Mouse (Mus musculus): ENCODE results near the gene Rnaset2a. TPM values are rescaled to one million over a fixed set of nuclear protein-coding genes. Genes with fewer than 3 reads are reported as not detected.
"Not testable (repeated sequence)": the region's sequence is repeated elsewhere in the genome, so short reads cannot be mapped to it uniquely, and the experiment has no call there.

Rnaset2a gene
- polyA plus RNA-seq, 1 experiment from 2014 or later: 33.3 TPM

DNA sequence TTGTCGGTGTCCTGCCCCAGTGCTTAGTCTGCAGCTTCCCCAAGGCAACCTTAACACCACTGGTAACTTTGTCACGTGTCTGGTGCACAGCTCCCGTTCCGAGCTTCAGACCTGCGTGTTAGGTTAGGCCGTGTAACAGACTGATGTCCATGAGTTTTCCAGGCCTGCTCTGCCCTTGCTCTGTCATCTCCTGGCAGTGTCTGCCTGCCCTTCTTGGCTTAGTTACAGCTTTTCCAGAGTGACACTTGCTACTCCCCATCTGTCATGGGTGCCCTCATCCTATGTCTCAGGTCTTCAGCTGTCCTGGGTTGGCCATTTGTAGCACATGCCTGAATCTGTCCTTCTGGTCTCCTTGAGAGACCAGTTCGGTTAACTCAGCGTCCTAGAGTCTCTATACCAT lies 19.5 kb upstream of the Rnaset2a start:
- not testable (repeated sequence) for ATAC-seq (ENCODE audit: insufficient read depth, low FRiP score); H3K4me3 ChIP-seq (replicated peaks; ENCODE audit: low read length); H3K27me3 ChIP-seq (ENCODE audit: control insufficient read depth, insufficient read depth, low read length); H3K9me3 ChIP-seq (replicated peaks; ENCODE audit: control insufficient read depth, low read length); H3K27ac ChIP-seq (ENCODE audit: low read length); H3K4me2 ChIP-seq (ENCODE audit: low read depth, low read length); H3K36me3 ChIP-seq (ENCODE audit: control insufficient read depth, insufficient read depth, low read length); H3K9ac ChIP-seq (ENCODE audit: low read length); H3K4me1 ChIP-seq (ENCODE audit: control insufficient read depth, insufficient read depth, low read length)
- 90% methylated on average over 6 of the region's 8 CpGs for WGBS

DNA sequence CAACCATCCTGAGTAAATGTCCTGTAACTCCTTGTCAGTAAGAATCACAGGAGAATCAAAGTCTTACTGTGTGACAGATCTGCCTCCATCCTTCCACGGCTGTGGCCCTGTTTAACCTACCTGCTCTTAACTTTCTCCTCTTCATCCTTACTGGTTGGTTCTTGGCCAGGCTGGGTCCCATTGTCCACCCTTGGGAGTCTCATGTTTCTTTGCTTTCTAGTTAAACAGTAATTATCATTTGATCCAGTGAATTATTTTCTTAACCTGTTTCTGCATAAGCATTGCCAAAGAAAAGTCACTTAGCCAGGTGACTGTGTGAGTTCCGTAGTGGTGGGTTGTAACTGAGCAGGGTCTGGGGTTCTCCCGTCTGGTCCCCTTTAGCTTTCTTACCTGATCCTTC lies 18.6 kb upstream of the Rnaset2a start:
- WGBS: 17% methylated on average over 2 of the region's 3 CpGs

GRCm38 (mm10) chr17:8165977-8166376 lies 18.1 kb upstream of the Rnaset2a start:
- not testable (repeated sequence) for ATAC-seq (ENCODE audit: insufficient read depth, low FRiP score)
- peak overlapping the region; percentile 64 for H3K9ac ChIP-seq (ENCODE audit: low read length)

More for the DNA sequence above, 18.6 kb upstream of the Rnaset2a start:
- not testable (repeated sequence) for H3K36me3 ChIP-seq (ENCODE audit: control insufficient read depth, insufficient read depth, low read length); H3K4me1 ChIP-seq (ENCODE audit: control insufficient read depth, insufficient read depth, low read length); H3K9ac ChIP-seq (ENCODE audit: low read length); ATAC-seq (ENCODE audit: insufficient read depth, low FRiP score); H3K27me3 ChIP-seq (ENCODE audit: control insufficient read depth, insufficient read depth, low read length); H3K9me3 ChIP-seq (replicated peaks; ENCODE audit: control insufficient read depth, low read length); H3K27ac ChIP-seq (ENCODE audit: low read length)
- H3K4me3 ChIP-seq (replicated peaks; ENCODE audit: low read length): peak overlapping the region; percentile 52
- peak overlapping the region; percentile 44 for H3K4me2 ChIP-seq (ENCODE audit: low read depth, low read length)

GRCm38 (mm10) chr17:8165608-8165945 lies 17.7 kb upstream of the Rnaset2a start:
- H3K4me1 ChIP-seq (ENCODE audit: control insufficient read depth, insufficient read depth, low read length); H3K9me3 ChIP-seq (replicated peaks; ENCODE audit: control insufficient read depth, low read length); H3K27me3 ChIP-seq (ENCODE audit: control insufficient read depth, insufficient read depth, low read length); ATAC-seq (ENCODE audit: insufficient read depth, low FRiP score); H3K36me3 ChIP-seq (ENCODE audit: control insufficient read depth, insufficient read depth, low read length); H3K27ac ChIP-seq (ENCODE audit: low read length): not testable (repeated sequence)
- H3K9ac ChIP-seq (ENCODE audit: low read length): peak overlapping the region; percentile 64
- peak overlapping the region; percentile 52 for H3K4me3 ChIP-seq (replicated peaks; ENCODE audit: low read length)
- WGBS: 0% methylated on average over 35 of the region's 42 CpGs
- peak overlapping the region; percentile 44; the same call in 1 of the 2 replicates for H3K4me2 ChIP-seq (ENCODE audit: low read depth, low read length)

More at GRCm38 (mm10) chr17:8165977-8166376, 18.1 kb upstream of the Rnaset2a start:
- Histone ChIP-seq H3K4me3 (replicated peaks; ENCODE audit: low read length) (peak overlapping the region; percentile 52), H3K4me2 (ENCODE audit: low read depth, low read length) (peak overlapping the region; percentile 44)
- 0% methylated on average over 11 of the region's 11 CpGs for WGBS
- not testable (repeated sequence) for H3K4me1 ChIP-seq (ENCODE audit: control insufficient read depth, insufficient read depth, low read length); H3K36me3 ChIP-seq (ENCODE audit: control insufficient read depth, insufficient read depth, low read length); H3K27me3 ChIP-seq (ENCODE audit: control insufficient read depth, insufficient read depth, low read length); H3K9me3 ChIP-seq (replicated peaks; ENCODE audit: control insufficient read depth, low read length); H3K27ac ChIP-seq (ENCODE audit: low read length)

GRCm38 (mm10) chr17:8164701-8165607 lies 17.1 kb upstream of the Rnaset2a start, which contains the start of gene Fgfr1op:
Fgfr1op (plus strand) TSS chr17:8165501.
- peak within 1 kb of the TSS; percentile 52 for H3K4me3 ChIP-seq (replicated peaks; ENCODE audit: low read length)
- peak; percentile 98 for ATAC-seq (ENCODE audit: insufficient read depth, low FRiP score)
- under 1% methylated on average over 11 of the region's 55 CpGs for WGBS
- not testable (repeated sequence) for H3K27ac ChIP-seq (ENCODE audit: low read length); H3K27me3 ChIP-seq (ENCODE audit: control insufficient read depth, insufficient read depth, low read length); H3K4me1 ChIP-seq (ENCODE audit: control insufficient read depth, insufficient read depth, low read length); H3K36me3 ChIP-seq (ENCODE audit: control insufficient read depth, insufficient read depth, low read length); H3K9me3 ChIP-seq (replicated peaks; ENCODE audit: control insufficient read depth, low read length)
- peak within 1 kb of the TSS; percentile 44 for H3K4me2 ChIP-seq (ENCODE audit: low read depth, low read length)
- H3K9ac ChIP-seq (ENCODE audit: low read length): peak within 1 kb of the TSS; percentile 64

DNA sequence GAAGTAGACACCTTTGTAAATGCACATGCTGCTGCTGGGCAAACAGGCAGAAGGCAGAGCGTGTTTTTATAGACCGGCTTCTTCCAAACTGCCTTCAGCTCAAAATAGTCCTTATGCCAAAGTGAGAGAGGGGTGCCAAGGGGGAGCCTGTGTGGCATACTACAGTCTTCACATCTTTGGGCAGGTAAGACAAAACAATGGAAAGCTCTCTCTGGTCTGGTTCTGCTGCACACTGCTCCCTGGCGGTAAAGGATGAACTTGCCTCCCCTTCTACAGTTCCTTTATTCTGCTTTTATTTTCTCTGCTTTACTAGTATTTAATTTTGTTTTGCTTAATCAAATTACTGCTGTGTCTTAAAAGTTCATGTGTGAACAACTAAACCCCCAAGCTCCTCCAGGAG lies 13.1 kb upstream of the Rnaset2a start:
- H3K9me3 ChIP-seq (replicated peaks; ENCODE audit: control insufficient read depth, low read length); H3K4me2 ChIP-seq (ENCODE audit: low read depth, low read length); H3K4me3 ChIP-seq (replicated peaks; ENCODE audit: low read length); ATAC-seq (ENCODE audit: insufficient read depth, low FRiP score); H3K9ac ChIP-seq (ENCODE audit: low read length); H3K27ac ChIP-seq (ENCODE audit: low read length); H3K36me3 ChIP-seq (ENCODE audit: control insufficient read depth, insufficient read depth, low read length); H3K27me3 ChIP-seq (ENCODE audit: control insufficient read depth, insufficient read depth, low read length); H3K4me1 ChIP-seq (ENCODE audit: control insufficient read depth, insufficient read depth, low read length): not testable (repeated sequence)
- 41% methylated on average over 2 of the region's 3 CpGs for WGBS

DNA sequence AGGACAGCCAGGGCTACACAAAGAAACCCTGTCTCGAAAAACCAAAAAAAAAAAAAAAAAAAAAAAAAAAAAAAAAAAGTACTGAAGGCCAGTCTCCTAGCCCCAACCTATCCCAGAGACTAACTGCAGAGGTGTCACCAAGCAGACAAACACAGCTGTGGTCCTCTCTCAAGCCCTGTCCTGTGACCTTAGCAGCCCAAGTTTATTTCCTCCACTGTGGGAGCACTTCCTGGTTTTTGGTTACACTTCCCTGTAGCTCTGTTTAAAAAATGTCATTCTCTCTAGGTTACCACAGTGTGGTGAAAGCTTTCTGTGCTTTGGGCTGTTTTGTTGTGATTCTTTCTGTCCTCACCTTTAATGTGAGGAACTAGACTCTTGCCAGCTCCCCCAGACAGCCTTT lies 10.7 kb upstream of the Rnaset2a start:
- H3K4me2 ChIP-seq (ENCODE audit: low read depth, low read length): not testable (repeated sequence)
- WGBS: no CpG with 5 or more reads among the region's 1 CpGs

GRCm38 (mm10) chr17:8155982-8156381 lies 8.1 kb upstream of the Rnaset2a start:
- not testable (repeated sequence) for H3K36me3 ChIP-seq (ENCODE audit: control insufficient read depth, insufficient read depth, low read length); ATAC-seq (ENCODE audit: insufficient read depth, low FRiP score); H3K9ac ChIP-seq (ENCODE audit: low read length); H3K27me3 ChIP-seq (ENCODE audit: control insufficient read depth, insufficient read depth, low read length); H3K4me3 ChIP-seq (replicated peaks; ENCODE audit: low read length); H3K27ac ChIP-seq (ENCODE audit: low read length); H3K4me2 ChIP-seq (ENCODE audit: low read depth, low read length); H3K4me1 ChIP-seq (ENCODE audit: control insufficient read depth, insufficient read depth, low read length); H3K9me3 ChIP-seq (replicated peaks; ENCODE audit: control insufficient read depth, low read length)
- no CpG with 5 or more reads among the region's 8 CpGs for WGBS

More for the DNA sequence above, 10.7 kb upstream of the Rnaset2a start:
- H3K9ac ChIP-seq (ENCODE audit: low read length); H3K27ac ChIP-seq (ENCODE audit: low read length); H3K36me3 ChIP-seq (ENCODE audit: control insufficient read depth, insufficient read depth, low read length); H3K27me3 ChIP-seq (ENCODE audit: control insufficient read depth, insufficient read depth, low read length); H3K4me3 ChIP-seq (replicated peaks; ENCODE audit: low read length); H3K4me1 ChIP-seq (ENCODE audit: control insufficient read depth, insufficient read depth, low read length); H3K9me3 ChIP-seq (replicated peaks; ENCODE audit: control insufficient read depth, low read length); ATAC-seq (ENCODE audit: insufficient read depth, low FRiP score): not testable (repeated sequence)

DNA sequence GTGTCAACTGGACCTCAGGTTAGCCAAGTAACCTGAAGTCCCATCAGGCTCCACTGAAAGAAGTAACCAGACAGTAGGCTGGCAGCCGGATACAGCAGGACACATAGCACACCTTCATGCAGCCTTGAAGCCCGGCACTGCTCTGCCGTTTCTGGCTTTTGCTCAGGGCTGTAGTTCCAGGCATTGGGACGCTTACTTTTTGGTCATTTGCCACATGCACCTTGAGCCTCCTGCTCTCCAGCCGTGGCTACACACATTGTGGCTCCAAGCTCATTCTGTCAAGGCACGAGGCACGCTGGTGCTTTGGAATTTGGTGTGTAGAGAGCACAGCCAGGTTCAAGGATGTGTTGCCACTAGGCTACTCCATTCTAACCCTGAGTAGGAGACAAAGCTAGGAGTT lies 7.1 kb upstream of the Rnaset2a start:
- not testable (repeated sequence) for H3K9me3 ChIP-seq (replicated peaks; ENCODE audit: control insufficient read depth, low read length); H3K27ac ChIP-seq (ENCODE audit: low read length); H3K9ac ChIP-seq (ENCODE audit: low read length); H3K4me3 ChIP-seq (replicated peaks; ENCODE audit: low read length); ATAC-seq (ENCODE audit: insufficient read depth, low FRiP score); H3K4me2 ChIP-seq (ENCODE audit: low read depth, low read length); H3K36me3 ChIP-seq (ENCODE audit: control insufficient read depth, insufficient read depth, low read length); H3K4me1 ChIP-seq (ENCODE audit: control insufficient read depth, insufficient read depth, low read length); H3K27me3 ChIP-seq (ENCODE audit: control insufficient read depth, insufficient read depth, low read length)
- 85% methylated on average over 7 of the region's 7 CpGs for whole genome bisulfite sequencing
